In the genomic region with DNA sequence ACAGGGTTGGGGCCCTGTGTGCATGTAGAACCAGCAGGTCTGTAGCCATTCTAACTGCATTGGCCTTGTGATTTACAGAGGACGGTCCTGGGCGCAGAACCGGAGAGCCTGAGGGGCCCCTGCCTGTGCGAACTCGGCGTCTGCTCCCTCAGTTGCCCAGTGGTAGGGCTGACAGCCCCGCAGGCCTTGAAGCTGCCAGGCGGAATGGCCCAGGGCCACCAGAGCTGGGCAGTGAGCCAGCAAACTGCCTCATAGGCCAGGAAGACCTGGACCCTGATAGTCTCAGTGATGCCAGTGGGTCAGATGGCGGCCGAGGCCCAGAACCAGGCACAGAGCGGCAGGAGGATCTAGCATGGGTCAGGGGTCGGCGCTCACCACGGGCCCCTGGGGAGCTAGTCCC, we compare ENCODE assay signal across 10 mouse cellular contexts. TPM values are rescaled to one million over a fixed set of nuclear protein-coding genes. Genes with fewer than 3 reads are reported as not detected.
DNase-seq lines count a peak whose midpoint lies in the region; ATAC-seq and TF ChIP-seq lines count a peak whose summit lies in the region.
"Had no signal": no experiment of that assay in that cellular context is flagged by ENCODE, and none has a peak within 500 bp of the region (broad histone marks: within the 10 kb centered on the region; RNA-seq: fewer than 3 reads in every experiment).

No protein-coding gene starts in this region.

- peaks cover 80% of the 10 kb centered on the region for H3K36me3 ChIP-seq in neural tube, embryonic 15.5 days
- peaks cover 28% of the 10 kb centered on the region for H3K36me3 ChIP-seq in midbrain, embryonic 10.5 days

- no peak overlapping the region for H3K4me2 ChIP-seq in neural tube, embryonic 15.5 days
- H3K4me2 ChIP-seq: lung, embryonic 15.5 days had no signal

- peak; percentile 72 for DNase-seq in layer of hippocampus, adult 11-12 months (ENCODE audit: low spot score)
- no peak for DNase-seq in layer of hippocampus, adult 9-10 months (ENCODE audit: low spot score)
- peak; percentile 82 for DNase-seq in adrenal gland, postnatal 10 days
- DNase-seq in cerebellum, adult 2 months: peak; percentile 96
- peak; percentile 78 to 88 for DNase-seq in kidney, postnatal 36 days
- DNase-seq in midbrain, embryonic 10.5 days (ENCODE audit: low spot score): no peak
- DNase-seq in thymus, postnatal 14 days: no peak

- no peaks in the 10 kb centered on the region for H3K27me3 ChIP-seq in cerebellum, adult 2 months (ENCODE audit: control insufficient read depth, insufficient read depth, low read length)
- H3K27me3 ChIP-seq in neural tube, embryonic 15.5 days (replicated peaks): no peaks in the 10 kb centered on the region
- H3K27me3 ChIP-seq in midbrain, embryonic 10.5 days (ENCODE audit: low read depth, poor library complexity, severe bottlenecking): no peaks in the 10 kb centered on the region
- H3K27me3 ChIP-seq: lung, embryonic 15.5 days had no signal

- no peak for TF ChIP-seq CTCF in cerebellum, adult 2 months (IDR thresholded peaks at IDR 0.05; ENCODE audit: borderline replicate concordance, insufficient read depth, low read depth, low read length)

- TF ChIP-seq POLR2A in cerebellum, adult 2 months (IDR thresholded peaks at IDR 0.05; ENCODE audit: borderline replicate concordance, insufficient read depth, low read length): no peak

- no peak for ATAC-seq in neural tube, embryonic 15.5 days (ENCODE audit: low FRiP score)

- peaks cover 55% of the 10 kb centered on the region for H3K4me1 ChIP-seq in cerebellum, adult 2 months (ENCODE audit: control insufficient read depth, insufficient read depth, low read length)
- H3K4me1 ChIP-seq in neural tube, embryonic 15.5 days: 0 out of 2 replicates have a peak, but pooled peaks cover 3% of the 10 kb centered on the region
- peaks cover 11% of the 10 kb centered on the region for H3K4me1 ChIP-seq in midbrain, embryonic 10.5 days

- no peak overlapping the region for H3K4me3 ChIP-seq in cerebellum, adult 2 months (replicated peaks; ENCODE audit: insufficient read depth, low read depth, low read length)
- no peak overlapping the region for H3K4me3 ChIP-seq in neural tube, embryonic 15.5 days (replicated peaks)
- no peak overlapping the region for H3K4me3 ChIP-seq in midbrain, embryonic 10.5 days
- H3K4me3 ChIP-seq: lung, embryonic 15.5 days had no signal

- peak overlapping the region; percentile 27; the same call in 1 of the 2 replicates for H3K27ac ChIP-seq in cerebellum, adult 2 months (ENCODE audit: insufficient read depth, low read length)
- H3K27ac ChIP-seq in neural tube, embryonic 15.5 days (replicated peaks): no peak overlapping the region
- H3K27ac ChIP-seq in midbrain, embryonic 10.5 days (replicated peaks): no peak overlapping the region
- H3K27ac ChIP-seq: lung, embryonic 15.5 days had no signal

- 6% methylated on average over 14 of the region's 14 CpGs for WGBS in cerebellum, adult 2 months
- 83% methylated on average over 14 of the region's 14 CpGs for WGBS in neural tube, embryonic 15.5 days
- WGBS in midbrain, embryonic 10.5 days: 94% methylated on average over 14 of the region's 14 CpGs

- no peaks in the 10 kb centered on the region for H3K9me3 ChIP-seq in neural tube, embryonic 15.5 days (replicated peaks)
- no peaks in the 10 kb centered on the region for H3K9me3 ChIP-seq in midbrain, embryonic 10.5 days (replicated peaks)
- H3K9me3 ChIP-seq: lung, embryonic 15.5 days had no signal

- no peak overlapping the region for H3K9ac ChIP-seq in neural tube, embryonic 15.5 days (replicated peaks)
- H3K9ac ChIP-seq: lung, embryonic 15.5 days had no signal

RNA-seq across cellular contexts. Expression of gene Cep170b, which starts 17.5 kb away (rescaled TPM):
- total RNA-seq in adrenal gland, postnatal 10 days (2021): 10 to 100 TPM; 28.8 to 29.6 TPM
- polyA plus RNA-seq in cerebellum, adult 2 months (2012; rRNA removed): 102 and 107 TPM in 2 replicates
- polyA plus RNA-seq in neural tube, embryonic 15.5 days (2015; fragmentation: Nextera tagmentation; extraction: Ambion mirVana): 34.7 and 43.3 TPM in 2 replicates
- polyA plus RNA-seq in midbrain, embryonic 10.5 days (2016; fragmentation: Nextera tagmentation; extraction: Ambion mirVana): 3.3 and 4.3 TPM in 2 replicates
- total RNA-seq: monocyte, adult 5-6 weeks had no signal

RNA-seq across cellular contexts. Expression of gene Pld4, which starts 22.7 kb away (rescaled TPM):
- total RNA-seq in adrenal gland, postnatal 10 days (2021): 10 to 100 TPM; 10.8 to 13.4 TPM
- polyA plus RNA-seq in cerebellum, adult 2 months (2012; rRNA removed): 6.7 and 7.8 TPM in 2 replicates
- 8.4 and 42.0 TPM in 2 replicates for polyA plus RNA-seq in neural tube, embryonic 15.5 days (2015; fragmentation: Nextera tagmentation; extraction: Ambion mirVana)
- polyA plus RNA-seq in midbrain, embryonic 10.5 days (2016; fragmentation: Nextera tagmentation; extraction: Ambion mirVana): 3.7 and 5.7 TPM in 2 replicates

RNA-seq across cellular contexts. Expression of gene Zbtb42, which starts 59.1 kb away (rescaled TPM):
- total RNA-seq in adrenal gland, postnatal 10 days (2021): 1 to 10 TPM; 3.9 to 5.5 TPM
- polyA plus RNA-seq in cerebellum, adult 2 months (2012; rRNA removed): 1.5 and 1.8 TPM in 2 replicates
- 1.8 and 2.4 TPM in 2 replicates for polyA plus RNA-seq in neural tube, embryonic 15.5 days (2015; fragmentation: Nextera tagmentation; extraction: Ambion mirVana)
- 8.2 and 9.2 TPM in 2 replicates for polyA plus RNA-seq in midbrain, embryonic 10.5 days (2016; fragmentation: Nextera tagmentation; extraction: Ambion mirVana)

Comparison
In these comparisons a context has a peak if more than half of its experiments do, and no peak if none do; other contexts are left out.
1. DNase-seq: peak in layer of hippocampus, adult 11-12 months (single experiment), adrenal gland, postnatal 10 days (single experiment), cerebellum, adult 2 months (2 of 2) and kidney, postnatal 36 days (2 of 2); none in layer of hippocampus, adult 9-10 months (single experiment), midbrain, embryonic 10.5 days (single experiment) and thymus, postnatal 14 days (single experiment).